Mouse (Mus musculus) left cerebral cortex, adult 6 months (tissue): Measurements from ENCODE around the gene Nkrf. TPM values are rescaled to one million over a fixed set of nuclear protein-coding genes. Genes with fewer than 3 reads are reported as not detected.

ENCODE experiments used
- long read RNA-seq, 2 experiments: library from polyadenylated mRNA; unstranded; transcript quantifications; one replicate each; pipeline ENCODE4 v2.0.0; 2019 to 2020
- polyA plus RNA-seq: library from polyadenylated mRNA; unstranded; fragments of <200 nt; fragmentation: Nextera tagmentation; gene quantifications from 2 replicates; pipeline ENCODE4 v1.2.3, GENCODE M21; 2021

Gene Nkrf
- 9.8 and 12.4 TPM in 2 replicates for polyA plus RNA-seq
- long read RNA-seq, experiment 1, transcript Nkrf-201 (3 exons, 3,268 nt), result major isoform, 78 of 87 reads
- long read RNA-seq, experiment 1, partial matches to known transcripts, result 7 of 87 reads
- long read RNA-seq, experiment 1, other reads (novel, unspliced or antisense), result 2 of 87 reads
- long read RNA-seq, experiment 2, transcript Nkrf-201 (3 exons, 3,268 nt), result major isoform, 13 of 21 reads
- long read RNA-seq, experiment 2, partial matches to known transcripts, result 0 of 21 reads
- long read RNA-seq, experiment 2, other reads (novel, unspliced or antisense), result 8 of 21 reads

DNA sequence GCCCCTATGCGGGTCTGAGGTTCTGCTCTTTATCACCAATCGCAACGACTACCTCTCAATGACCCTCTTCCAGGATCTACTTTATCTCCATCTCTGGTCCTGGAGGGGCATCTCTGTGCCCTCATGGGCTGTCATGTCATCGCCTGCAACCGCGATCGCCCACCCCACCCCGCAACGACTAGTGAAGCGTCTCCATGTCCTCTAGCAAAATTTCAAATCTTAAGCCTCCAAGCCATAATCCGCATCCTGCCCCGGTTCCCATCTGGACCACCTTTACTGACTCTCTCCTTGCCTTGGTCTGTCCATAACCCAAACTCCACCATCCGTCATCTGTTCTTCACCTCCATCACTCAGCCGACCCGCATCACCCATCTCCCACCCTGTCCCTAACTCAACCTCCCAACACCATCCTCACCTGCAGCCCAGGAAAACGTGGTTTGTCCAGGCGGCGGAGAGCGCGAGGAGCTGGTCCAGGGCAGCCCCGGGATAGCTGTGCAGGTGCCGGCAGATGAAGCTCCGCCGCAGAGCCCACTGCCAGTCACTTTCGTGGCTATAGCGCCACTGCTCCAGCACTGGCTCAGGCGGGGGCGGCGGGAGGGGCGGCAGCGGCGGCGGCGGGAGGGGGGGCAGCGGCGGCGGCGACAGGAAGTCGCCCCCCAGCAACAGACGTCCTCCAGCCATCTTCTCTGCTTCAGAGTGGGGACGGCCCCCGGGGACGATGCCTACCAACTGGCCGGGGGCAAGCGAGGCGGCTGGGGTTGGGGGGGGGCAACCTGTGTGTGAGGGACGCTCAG is at the start of gene Nkrf:
TSS of gene Nkrf (minus strand) at position 579 of the 794 bp plus-strand sequence.

DNA sequence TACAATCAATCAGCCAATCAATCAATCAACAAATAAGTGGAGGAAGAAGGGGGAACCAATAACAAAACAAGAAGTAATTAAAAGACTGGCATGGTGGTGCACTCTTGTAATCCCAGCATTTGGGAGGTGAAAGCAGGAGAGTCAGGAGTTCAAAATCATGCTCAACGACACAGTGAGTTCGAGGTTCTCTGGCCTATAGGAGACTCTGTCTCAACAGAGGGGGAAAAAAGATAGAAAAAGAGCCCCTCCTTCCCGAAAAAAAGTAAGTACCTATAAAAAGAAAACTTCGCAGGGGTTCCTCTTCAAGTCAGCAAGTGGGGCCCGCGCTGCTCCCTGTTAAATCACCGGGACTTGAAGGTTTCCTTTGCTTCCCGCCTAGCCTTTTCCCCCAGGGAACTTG is 28.9 kb downstream of the Nkrf start, which contains the start of the genes Ube2a and C330007P06Rik:
TSS of gene Ube2a (plus strand) at position 136 of the 400 bp plus-strand sequence.
TSS of gene C330007P06Rik (minus strand) at position 347 of the 400 bp plus-strand sequence.

Other genes with a start within 250 kb of the Nkrf start
- gene Slc25a43, start 159.2 kb downstream of the Nkrf start, polyA plus RNA-seq, result 0.23 and 0.31 TPM in 2 replicates
- gene Slc25a5, start 107.2 kb downstream of the Nkrf start, polyA plus RNA-seq, result 579 and 580 TPM in 2 replicates
- gene Ube2a, start 29.0 kb downstream of the Nkrf start, polyA plus RNA-seq, result 63.5 and 67.4 TPM in 2 replicates
- gene C330007P06Rik, start 28.8 kb downstream of the Nkrf start, polyA plus RNA-seq, result 20.8 and 28.0 TPM in 2 replicates
- 46.3 and 57.1 TPM in 2 replicates for gene Sept6, start 88.9 kb upstream of the Nkrf start, polyA plus RNA-seq
- not detected in 2 replicates for gene Sowahd, start 145.9 kb upstream of the Nkrf start, polyA plus RNA-seq
- 1,355 and 1,427 TPM in 2 replicates for gene Rpl39, start 182.5 kb upstream of the Nkrf start, polyA plus RNA-seq
- 9.1 and 9.4 TPM in 2 replicates for gene Upf3b, start 207.4 kb upstream of the Nkrf start, polyA plus RNA-seq
- gene Nkap, start 223.9 kb upstream of the Nkrf start, polyA plus RNA-seq, result 7.7 and 7.9 TPM in 2 replicates